Mouse (Mus musculus) c-Kit-negative CD71-positive TER-119-positive erythroid progenitor cells, embryonic 14.5 days (primary cell): ENCODE data around the gene Mrps11.
A peak's percentile ranks its signal among the peaks of the same experiment; 100 is the strongest.

Experiments
- DNase-seq: peaks from one replicate; pipeline ENCODE4 v3.0.0-alpha.2; 2013; ENCODE audit warnings: low read depth, low spot score

The Mrps11 gene

DNA sequence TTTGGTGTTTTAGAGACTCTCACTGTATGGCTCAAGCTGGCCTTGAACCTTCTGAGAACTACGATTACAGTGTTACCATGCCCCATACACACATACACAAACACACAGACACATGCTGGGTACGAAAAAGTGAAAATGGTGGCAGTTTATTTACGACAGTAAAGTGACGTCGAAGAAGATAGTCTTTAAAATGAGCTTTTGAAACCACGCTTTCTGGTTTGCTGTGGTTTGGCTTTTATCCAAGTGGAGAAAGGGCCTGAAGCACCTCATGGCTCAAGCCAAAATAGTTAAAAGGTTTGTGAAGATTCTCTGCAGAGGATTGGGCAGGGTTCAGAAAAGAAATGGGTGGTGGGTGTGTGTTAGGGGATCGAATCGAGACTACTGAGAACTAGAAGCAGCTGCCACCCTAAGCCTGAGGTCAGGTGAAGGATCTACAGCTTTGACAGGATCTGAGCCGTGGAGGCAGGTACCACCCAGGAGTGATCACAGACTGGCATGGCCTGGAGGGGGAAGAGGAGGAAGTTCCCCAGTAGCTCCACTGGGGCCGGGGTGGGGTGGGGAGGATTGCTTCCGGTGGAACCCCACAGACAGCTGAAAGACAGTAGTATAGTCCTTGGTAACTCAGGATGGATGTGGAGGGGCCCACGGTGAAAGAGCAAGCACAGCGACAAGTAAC lies 11.1 kb downstream of the Mrps11 start:
- no peak for DNase-seq

DNA sequence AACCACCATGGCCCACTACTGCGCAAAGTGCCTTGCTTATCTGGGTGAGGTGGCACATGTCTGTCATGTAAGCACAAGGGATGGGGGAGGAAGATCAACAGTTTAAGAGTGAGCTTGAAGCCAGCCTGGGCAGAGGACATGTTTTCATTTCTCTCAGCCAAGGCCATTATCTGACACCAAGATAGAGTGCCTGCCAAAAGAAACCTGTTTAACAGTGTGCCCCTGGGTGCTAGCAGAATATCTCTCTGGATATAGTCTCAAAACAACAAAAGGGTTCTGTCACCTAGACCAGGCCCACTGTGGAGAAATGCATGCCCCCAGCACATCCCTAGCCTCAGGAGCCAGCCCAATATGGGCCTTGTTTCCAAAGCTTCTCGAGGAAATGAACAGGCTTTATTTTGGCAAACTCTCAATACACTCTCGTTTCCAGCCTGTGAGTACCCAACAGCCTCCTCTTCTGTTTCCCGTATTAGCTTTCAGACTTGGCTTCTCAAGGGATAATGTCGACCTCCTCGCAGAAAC lies 11.7 kb downstream of the Mrps11 start:
- no peak for DNase-seq

DNA sequence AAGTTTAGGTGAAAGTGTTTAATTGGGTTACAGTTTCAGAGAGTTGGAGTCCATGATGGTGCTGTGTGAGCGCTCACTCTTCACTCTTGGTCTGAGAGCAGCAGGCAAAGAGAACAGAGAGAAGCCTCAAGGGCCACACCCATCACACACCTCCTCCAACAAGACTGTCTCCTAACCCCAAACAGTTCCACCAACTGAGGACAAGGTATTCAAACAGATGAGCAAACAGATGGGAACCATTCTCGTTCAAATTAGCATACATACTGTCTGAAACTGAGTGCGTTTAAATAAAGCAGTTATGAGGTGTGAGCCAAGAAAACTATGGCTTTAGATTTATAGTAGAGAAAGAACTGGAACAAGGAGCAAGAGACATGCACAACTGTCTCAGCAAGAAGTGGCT lies 13.7 kb downstream of the Mrps11 start:
- DNase-seq: no peak

GRCm38 (mm10) chr7:78797843-78798455 lies 15.0 kb downstream of the Mrps11 start:
- DNase-seq: no peak

- DNase-seq: peak; percentile 46
Measured at GRCm38 (mm10) chr7:78799730-78800496, 17.0 kb downstream of the Mrps11 start.

DNA sequence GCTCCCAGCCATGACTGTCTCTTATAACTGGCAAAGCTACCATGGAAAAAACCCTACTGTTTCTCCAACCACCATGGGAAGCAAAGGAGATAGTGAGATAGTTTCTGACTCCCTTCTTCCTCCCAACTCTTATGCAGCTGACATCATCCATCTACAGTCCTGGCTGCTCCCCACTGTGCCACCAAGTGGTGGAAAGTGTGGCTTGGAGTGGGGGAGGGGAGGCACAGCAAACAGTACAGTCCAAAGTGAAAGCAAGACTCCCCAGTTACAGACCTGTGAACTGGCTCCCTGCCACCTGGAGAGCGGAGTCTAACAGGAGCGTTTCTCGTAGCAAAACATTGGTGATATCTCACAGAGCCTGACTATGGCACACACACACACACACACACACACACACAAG lies 20.9 kb downstream of the Mrps11 start:
- no peak for DNase-seq

DNA sequence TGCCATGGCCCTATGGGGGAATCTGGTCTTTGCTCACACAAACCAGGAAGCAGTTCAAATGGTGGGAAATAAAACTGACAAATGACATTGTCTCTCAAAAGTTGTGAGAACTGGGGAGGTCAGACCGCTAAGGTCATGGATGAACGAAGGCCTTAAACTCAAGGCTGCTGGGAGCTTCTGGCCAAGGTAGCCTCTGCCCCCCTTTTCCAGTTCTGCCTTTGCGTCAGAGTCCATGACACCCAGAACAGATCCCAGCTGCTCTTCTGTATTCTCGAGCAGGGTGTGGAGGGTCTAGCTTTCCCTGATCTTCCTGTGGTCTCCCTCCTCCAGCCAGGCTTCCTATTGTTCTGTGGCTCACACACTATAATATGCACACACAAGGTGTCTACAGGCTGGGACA lies 24.3 kb downstream of the Mrps11 start:
- no peak for DNase-seq

GRCm38 (mm10) chr7:78813791-78814190 lies 30.9 kb downstream of the Mrps11 start:
- DNase-seq: no peak

- no peak for DNase-seq
Measured at GRCm38 (mm10) chr7:78814766-78815165, 31.8 kb downstream of the Mrps11 start.

DNA sequence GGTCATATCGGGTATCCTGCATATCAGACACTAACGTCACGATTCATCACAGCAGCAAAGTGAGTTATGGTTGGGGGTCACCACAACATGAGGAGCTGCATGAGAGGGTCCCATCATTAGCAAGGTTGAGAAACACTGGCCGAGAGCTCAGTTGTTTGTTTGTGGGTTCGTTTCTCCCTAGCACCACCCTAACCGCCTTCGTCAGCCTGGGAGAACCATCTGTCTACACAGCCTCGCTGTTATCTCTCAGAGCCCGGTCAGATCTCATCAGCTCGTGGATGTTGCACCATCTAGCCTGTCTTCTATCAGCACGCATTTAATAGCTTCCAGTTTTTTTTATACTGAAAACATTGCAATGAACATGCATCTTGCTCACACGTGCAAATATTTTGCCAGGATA lies 35.4 kb downstream of the Mrps11 start:
- DNase-seq: no peak

- no peak for DNase-seq
Measured at GRCm38 (mm10) chr7:78826682-78827385, 43.9 kb downstream of the Mrps11 start.

DNA sequence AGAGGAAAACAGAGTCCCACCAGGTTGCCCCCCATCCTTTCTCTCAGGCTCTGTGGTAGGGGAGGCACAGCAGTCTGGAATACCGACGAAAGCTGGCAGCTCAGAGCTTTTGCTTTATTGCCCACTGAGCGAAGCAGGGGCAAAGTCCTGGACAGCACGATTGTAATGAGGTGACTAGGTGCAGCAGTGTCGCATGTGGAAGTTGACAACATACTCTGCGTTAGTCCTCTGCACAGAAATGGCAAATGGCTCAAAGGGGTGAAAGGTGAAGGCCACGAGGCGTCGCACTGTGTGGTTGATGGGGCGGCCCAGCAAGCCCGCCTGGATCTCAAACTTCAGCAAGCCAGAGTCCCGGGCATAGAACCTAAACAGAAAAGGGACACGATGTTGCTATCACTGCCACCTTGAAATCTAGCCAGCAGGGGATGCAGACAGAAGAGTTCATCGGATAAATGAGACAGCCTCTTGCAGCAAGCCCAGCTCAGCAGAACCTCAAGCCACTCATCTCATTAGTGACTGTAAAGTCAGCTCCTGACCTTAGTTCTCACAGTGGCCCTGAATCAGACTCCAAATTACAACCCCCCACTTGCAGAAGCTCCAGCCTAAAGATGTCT lies 44.9 kb downstream of the Mrps11 start:
- no peak for DNase-seq

DNA sequence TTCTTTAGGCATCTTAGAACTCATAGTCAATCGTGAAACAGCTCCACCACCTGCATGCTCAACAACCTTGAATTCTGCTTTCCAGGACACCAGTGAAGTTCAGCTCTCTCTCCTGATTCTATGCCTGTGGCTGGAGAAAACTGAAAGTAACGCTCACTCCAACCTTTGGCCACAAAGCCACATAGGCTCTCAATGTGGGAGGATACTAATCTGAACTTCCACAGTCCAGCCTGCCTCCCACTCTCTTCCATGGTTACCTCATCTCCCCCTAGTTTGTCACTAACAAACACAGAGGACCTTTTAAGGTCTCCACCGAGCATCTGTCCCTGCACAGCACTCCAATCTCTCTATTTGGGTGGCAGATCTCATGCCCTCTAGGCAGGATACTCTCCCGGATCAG lies 52.7 kb downstream of the Mrps11 start:
- DNase-seq: no peak

DNA sequence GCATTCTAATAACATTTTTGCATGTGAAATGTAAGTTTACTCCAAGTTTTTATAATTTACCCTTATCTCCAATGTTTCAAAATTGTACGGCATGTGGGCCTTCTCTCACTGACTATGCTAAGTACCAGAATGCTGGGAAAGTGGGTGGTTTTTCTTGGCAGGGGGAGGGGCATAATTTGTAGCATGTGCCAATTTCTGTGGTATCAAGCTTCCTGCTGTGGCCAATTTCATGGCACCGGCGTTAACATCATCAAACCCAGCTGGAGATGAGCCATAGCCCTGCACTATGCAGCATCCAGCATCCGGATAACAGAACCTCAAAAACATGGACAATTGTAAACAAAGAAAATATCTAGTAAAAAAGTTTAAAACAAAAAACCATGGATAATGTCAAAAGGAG lies 54.3 kb downstream of the Mrps11 start:
- no peak for DNase-seq

GRCm38 (mm10) chr7:78841601-78842000 lies 58.7 kb downstream of the Mrps11 start:
- DNase-seq: no peak
